Mouse (Mus musculus) forebrain, postnatal 0 days (tissue): ENCODE measurements around the gene Fads6. TPM values are rescaled to one million over a fixed set of nuclear protein-coding genes. Genes with fewer than 3 reads are reported as not detected.

ENCODE experiments used
- ATAC-seq: fragments of 200-750 bp; cut with Nextera tagmentation; 2 replicates; pipeline ENCODE4 v1.8.0; 2017; ENCODE audit warnings: mild to moderate bottlenecking, moderate library complexity
- DNase-seq: peaks from one replicate; pipeline ENCODE4 v3.0.0-alpha.2; 2015
- H3K27ac ChIP-seq: fragments of 300-500 bp; sonication (generic); 2 replicates; pipeline ENCODE4 v1.5.1; 2014; ENCODE audit warnings: low read depth, mild to moderate bottlenecking, antibody characterized with exemption, low read length, moderate library complexity, mixed read lengths
- H3K27me3 ChIP-seq: fragments of 300-500 bp; sonication (generic); 2 replicates; pipeline ENCODE4 v1.6.1; 2014; ENCODE audit warnings: mild to moderate bottlenecking, low read length, mixed read lengths; ENCODE audit not compliant: insufficient read depth
- H3K36me3 ChIP-seq: fragments of 300-500 bp; sonication (generic); 2 replicates; pipeline ENCODE4 v1.6.1; 2014; ENCODE audit warnings: mild to moderate bottlenecking, moderate library complexity; ENCODE audit not compliant: insufficient read depth
- H3K4me1 ChIP-seq: fragments of 300-500 bp; sonication (generic); 2 replicates; pipeline ENCODE4 v1.6.1; 2014; ENCODE audit warnings: antibody characterized with exemption; ENCODE audit not compliant: insufficient read depth
- H3K4me2 ChIP-seq: fragments of 300-500 bp; sonication (generic); 2 replicates; pipeline ENCODE4 v1.6.1; 2014; ENCODE audit warnings: low read depth, mild to moderate bottlenecking, moderate library complexity
- H3K4me3 ChIP-seq: fragments of 300-500 bp; sonication (generic); 2 replicates; pipeline ENCODE4 v1.5.1; 2014; ENCODE audit warnings: low read depth, low read length, mixed read lengths
- H3K9ac ChIP-seq: fragments of 300-500 bp; sonication (generic); 2 replicates; pipeline ENCODE4 v1.6.1; 2014; ENCODE audit warnings: mild to moderate bottlenecking
- H3K9me3 ChIP-seq: fragments of 300-500 bp; sonication (generic); 2 replicates; pipeline ENCODE4 v1.6.1; 2016; ENCODE audit warnings: low read length
- CTCF ChIP-seq: sonication (generic); IDR thresholded peaks from 2 replicates; pipeline ENCODE4 v1.5.1; 2016; ENCODE audit warnings: antibody characterized with exemption, control low read depth, low read depth
- WGBS: fragments of 180-500 bp; shearing (Covaris S2); extraction: QIAGEN DNeasy Blood & Tissue Kit; methylation state at CpG from one replicate; pipeline ENCODE4 v1.1.7; 2014; 5-methylcytosine and 5-hydroxymethylcytosine counted together
- polyA plus RNA-seq: library from polyadenylated mRNA; unstranded; fragments of >200 nt; fragmentation: Nextera tagmentation; extraction: Ambion mirVana; gene quantifications from 2 replicates; pipeline ENCODE4 v1.2.1, GENCODE M21; 2015
- total RNA-seq: library from RNA; depleted of rRNA; stranded (reverse); fragments of >200 nt; gene quantifications from 2 replicates; pipeline ENCODE4 v1.2.3, GENCODE M21; 2014

Fads6 gene
- total and polyA plus RNA-seq, 2 experiments from 2014 or later = 0.48 to 6.5 TPM

GRCm38 (mm10) chr11:115246386-115246785, 51.1 kb downstream of the Fads6 start:
- 55% methylated on average over 8 of the region's 8 CpGs for WGBS
- no peak for DNase-seq
- H3K9ac ChIP-seq = no peak overlapping the region
- peaks cover 14% of the 10 kb centered on the region for H3K27me3 ChIP-seq
- TF ChIP-seq CTCF = no peak
- no peak for ATAC-seq
- no peak overlapping the region for H3K4me2 ChIP-seq
- H3K36me3 ChIP-seq = peaks cover 22% of the 10 kb centered on the region
- no peak overlapping the region for H3K27ac ChIP-seq
- peaks cover 9% of the 10 kb centered on the region for H3K4me1 ChIP-seq
- H3K9me3 ChIP-seq = no peaks in the 10 kb centered on the region
- H3K4me3 ChIP-seq = no peak overlapping the region

DNA sequence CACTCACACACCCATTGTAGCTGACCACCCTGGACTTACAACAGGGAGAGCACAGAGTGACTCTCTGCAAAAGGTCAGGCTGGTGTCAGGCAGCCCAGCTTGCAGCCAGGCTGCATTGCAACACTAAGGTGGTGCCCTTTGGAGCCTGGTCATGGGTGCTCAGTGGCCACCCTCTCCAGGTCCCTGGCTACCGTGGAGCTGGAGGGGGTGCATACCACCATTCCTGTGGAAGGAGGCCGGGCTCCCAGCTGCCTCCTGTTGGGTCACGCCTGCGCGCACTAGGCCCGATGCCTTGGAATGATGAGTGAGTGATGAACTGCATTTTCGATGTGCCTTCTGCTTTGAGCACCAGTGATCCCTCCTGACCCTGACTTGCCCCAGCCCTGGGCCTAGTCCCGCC, 52.6 kb downstream of the Fads6 start:
- DNase-seq (no peak), ATAC-seq (no peak)
- no peaks in the 10 kb centered on the region for H3K9me3 ChIP-seq
- H3K4me2 ChIP-seq = no peak overlapping the region
- no peak for TF ChIP-seq CTCF
- peaks cover 22% of the 10 kb centered on the region for H3K36me3 ChIP-seq
- H3K27me3 ChIP-seq = peaks cover 8% of the 10 kb centered on the region
- H3K27ac ChIP-seq = no peak overlapping the region
- no peak overlapping the region for H3K4me3 ChIP-seq
- WGBS = 91% methylated on average over 8 of the region's 8 CpGs
- no peak overlapping the region for H3K9ac ChIP-seq
- peaks cover 4% of the 10 kb centered on the region for H3K4me1 ChIP-seq

GRCm38 (mm10) chr11:115243783-115244182, 53.7 kb downstream of the Fads6 start:
- Histone ChIP-seq H3K4me1 (no peaks in the 10 kb centered on the region; the same call in 1 of the 2 replicates), H3K9ac (no peak overlapping the region), H3K9me3 (no peaks in the 10 kb centered on the region), H3K4me2 (no peak overlapping the region), H3K27me3 (peaks cover under 1% of the 10 kb centered on the region; the same call in 1 of the 2 replicates), H3K27ac (no peak overlapping the region), H3K4me3 (no peak overlapping the region), H3K36me3 (peaks cover 22% of the 10 kb centered on the region)
- DNase-seq (no peak), ATAC-seq (no peak)
- WGBS = 94% methylated on average over 12 of the region's 12 CpGs
- no peak for TF ChIP-seq CTCF

DNA sequence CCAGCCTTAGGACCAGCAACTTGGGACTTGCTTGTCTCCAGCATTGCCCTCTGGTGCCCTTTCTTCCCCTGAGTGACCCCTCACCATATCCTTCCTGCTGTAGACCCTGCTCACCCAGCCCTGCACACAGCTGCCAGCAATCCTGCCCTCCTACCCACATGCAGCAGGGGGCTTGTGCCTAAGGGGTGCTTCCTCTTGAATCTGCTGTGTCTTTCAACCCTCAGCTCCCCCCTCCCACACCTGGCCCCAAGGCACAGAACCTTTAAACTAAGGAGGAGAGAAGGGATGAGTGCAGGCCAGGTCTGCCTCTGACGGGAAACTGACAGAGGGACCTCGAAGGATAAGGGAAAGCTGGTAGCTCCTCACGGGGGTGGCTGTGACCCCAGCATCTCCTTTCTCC, 54.7 kb downstream of the Fads6 start:
- ATAC-seq (no peak), DNase-seq (no peak)
- H3K4me1 ChIP-seq = no peaks in the 10 kb centered on the region; the same call in 1 of the 2 replicates
- H3K9ac ChIP-seq = no peak overlapping the region
- peaks cover 22% of the 10 kb centered on the region for H3K36me3 ChIP-seq
- no peak overlapping the region for H3K4me3 ChIP-seq
- H3K27me3 ChIP-seq = no peaks in the 10 kb centered on the region; the same call in 1 of the 2 replicates
- H3K4me2 ChIP-seq = no peak overlapping the region
- no peak overlapping the region for H3K27ac ChIP-seq
- TF ChIP-seq CTCF = no peak
- WGBS = 82% methylated on average over 3 of the region's 3 CpGs
- H3K9me3 ChIP-seq = no peaks in the 10 kb centered on the region

DNA sequence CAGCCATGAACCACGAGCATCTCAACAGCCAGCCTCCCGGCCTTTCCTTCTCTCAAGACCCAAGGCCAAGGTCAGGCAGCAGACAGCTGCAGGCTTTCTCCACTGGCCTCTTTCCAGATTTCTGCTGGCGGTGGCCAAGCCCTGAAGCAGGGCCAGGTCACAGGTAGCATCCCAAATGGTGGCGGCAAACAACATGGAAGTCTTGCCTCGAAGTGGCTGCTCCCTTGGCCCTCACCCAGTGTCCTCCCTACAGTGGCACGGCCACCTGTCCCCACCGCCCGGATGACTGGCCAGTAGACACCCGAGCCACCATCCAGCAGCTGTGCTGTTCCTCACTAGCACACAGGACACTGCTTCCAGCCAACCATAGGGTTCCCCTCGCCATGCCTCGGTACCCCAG, 56.1 kb downstream of the Fads6 start:
- no peak overlapping the region for H3K27ac ChIP-seq
- WGBS = 86% methylated on average over 11 of the region's 11 CpGs
- H3K9ac ChIP-seq = no peak overlapping the region
- no peak for DNase-seq
- no peaks in the 10 kb centered on the region for H3K4me1 ChIP-seq
- H3K4me2 ChIP-seq = no peak overlapping the region
- H3K4me3 ChIP-seq = no peak overlapping the region
- no peaks in the 10 kb centered on the region for H3K9me3 ChIP-seq
- no peak for TF ChIP-seq CTCF
- ATAC-seq = no peak
- peaks cover 22% of the 10 kb centered on the region for H3K36me3 ChIP-seq
- no peaks in the 10 kb centered on the region for H3K27me3 ChIP-seq

DNA sequence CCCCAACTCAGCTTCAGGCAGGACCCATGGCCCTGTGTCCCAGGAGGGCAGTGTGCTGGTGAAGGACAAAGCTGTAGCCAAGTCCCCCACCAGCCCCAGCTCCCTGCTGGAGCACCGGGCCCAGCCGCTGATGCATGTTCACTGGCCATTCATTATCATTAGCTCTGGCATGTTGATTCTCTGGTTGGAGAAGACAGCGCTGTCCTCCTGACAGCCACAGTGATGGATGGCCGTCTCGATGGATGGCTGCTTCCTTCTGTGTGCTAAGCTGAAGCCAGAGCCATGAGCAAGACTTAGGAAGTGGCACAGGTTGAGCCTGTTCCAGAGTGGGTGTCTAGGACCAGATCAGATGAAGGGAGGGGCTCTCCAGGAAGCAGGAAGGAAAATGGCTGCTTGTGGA, 60.9 kb downstream of the Fads6 start:
- H3K27me3 ChIP-seq = no peaks in the 10 kb centered on the region
- peaks cover 8% of the 10 kb centered on the region for H3K4me1 ChIP-seq
- no peak for DNase-seq
- H3K4me3 ChIP-seq = no peak overlapping the region
- H3K27ac ChIP-seq = no peak overlapping the region
- no peak overlapping the region for H3K4me2 ChIP-seq
- no peaks in the 10 kb centered on the region; the same call in 1 of the 2 replicates for H3K36me3 ChIP-seq
- no peaks in the 10 kb centered on the region for H3K9me3 ChIP-seq
- TF ChIP-seq CTCF = no peak
- WGBS = 75% methylated on average over 5 of the region's 5 CpGs
- H3K9ac ChIP-seq = no peak overlapping the region
- no peak for ATAC-seq

DNA sequence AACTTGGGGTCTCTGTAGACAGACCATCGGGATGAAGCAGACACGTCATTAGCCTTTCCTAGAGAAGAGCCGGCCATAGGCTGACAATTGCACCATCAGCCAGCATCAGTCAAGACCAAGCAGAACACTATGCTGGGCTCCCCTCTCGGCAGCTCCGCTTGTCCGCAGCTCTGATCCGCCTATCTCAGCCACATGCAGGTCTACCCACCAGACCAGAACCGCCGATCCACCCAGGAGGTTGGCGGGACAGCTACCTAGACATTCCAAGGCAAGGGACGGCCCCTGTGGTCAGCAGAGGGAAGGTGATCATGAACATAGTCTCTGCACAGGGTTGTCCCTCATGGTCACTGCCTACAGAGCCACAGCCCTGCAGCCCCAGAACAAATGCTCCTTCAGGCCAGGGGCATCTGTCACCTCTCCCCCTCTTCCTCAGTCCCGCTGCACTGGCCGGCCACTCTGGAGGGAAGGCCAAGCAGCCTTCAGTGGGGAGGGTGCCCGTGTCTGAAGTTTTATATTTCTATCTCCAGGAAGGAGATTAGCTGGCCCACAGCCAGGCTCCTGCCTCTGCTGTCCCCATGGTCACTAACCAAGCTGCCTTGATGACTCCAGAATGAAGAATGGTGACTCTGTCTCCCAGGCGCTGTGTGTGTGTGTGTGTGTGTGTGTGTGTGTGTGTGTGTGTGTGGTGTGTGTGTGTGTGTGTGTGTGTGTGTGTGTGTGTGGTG, 63.0 kb downstream of the Fads6 start:
- no peak overlapping the region for H3K27ac ChIP-seq
- H3K36me3 ChIP-seq = no peaks in the 10 kb centered on the region; the same call in 1 of the 2 replicates
- no peak overlapping the region for H3K9ac ChIP-seq
- H3K4me1 ChIP-seq = peaks cover 12% of the 10 kb centered on the region
- 80% methylated on average over 15 of the region's 15 CpGs for WGBS
- H3K4me3 ChIP-seq = no peak overlapping the region
- no peak for TF ChIP-seq CTCF
- no peak overlapping the region for H3K4me2 ChIP-seq
- ATAC-seq (no peak), DNase-seq (no peak)
- H3K27me3 ChIP-seq = no peaks in the 10 kb centered on the region
- no peaks in the 10 kb centered on the region for H3K9me3 ChIP-seq
